Mouse (Mus musculus) embryonic facial prominence, embryonic 13.5 days (tissue): ENCODE results near the gene Ddc. TPM values are rescaled to one million over a fixed set of nuclear protein-coding genes. Genes with fewer than 3 reads are reported as not detected.

Source experiments
- ATAC-seq: fragments of 200-750 bp; cut with Nextera tagmentation; 2 replicates; pipeline ENCODE4 v1.8.0; 2017; ENCODE audit warnings: low read depth; ENCODE audit not compliant: insufficient number of reproducible peaks, insufficient read depth, low FRiP score, low TSS enrichment
- H3K27ac ChIP-seq: fragments of 300-500 bp; sonication (generic); 2 replicates; pipeline ENCODE4 v1.5.1; 2015; ENCODE audit warnings: moderate library complexity, mild to moderate bottlenecking, inconsistent platforms
- H3K27me3 ChIP-seq: fragments of 300-500 bp; sonication (generic); 2 replicates; pipeline ENCODE4 v1.6.1; 2015; ENCODE audit warnings: mild to moderate bottlenecking, inconsistent platforms
- H3K36me3 ChIP-seq: fragments of 300-500 bp; sonication (generic); 2 replicates; pipeline ENCODE4 v1.6.1; 2015; ENCODE audit warnings: mild to moderate bottlenecking, inconsistent platforms
- H3K4me1 ChIP-seq: fragments of 300-500 bp; sonication (generic); 2 replicates; pipeline ENCODE4 v1.6.1; 2015; ENCODE audit warnings: inconsistent platforms
- H3K4me2 ChIP-seq: fragments of 300-500 bp; sonication (generic); 2 replicates; pipeline ENCODE4 v1.6.1; 2015; ENCODE audit warnings: moderate library complexity, mild to moderate bottlenecking, inconsistent platforms
- H3K4me3 ChIP-seq: fragments of 300-500 bp; sonication (generic); 2 replicates; pipeline ENCODE4 v1.5.1; 2015; ENCODE audit warnings: mild to moderate bottlenecking, inconsistent platforms
- H3K9ac ChIP-seq: fragments of 300-500 bp; sonication (generic); 2 replicates; pipeline ENCODE4 v1.6.1; 2015; ENCODE audit warnings: mild to moderate bottlenecking, inconsistent platforms
- H3K9me3 ChIP-seq: fragments of 300-500 bp; sonication (generic); 2 replicates; pipeline ENCODE4 v1.6.1; 2016; ENCODE audit warnings: inconsistent platforms
- WGBS: fragments of 180-500 bp; shearing (Covaris S2); methylation state at CpG from one replicate; pipeline ENCODE4 v1.1.7; 2015; ENCODE audit warnings: mixed read lengths; 5-methylcytosine and 5-hydroxymethylcytosine counted together
- polyA plus RNA-seq: library from polyadenylated mRNA; unstranded; fragments of >200 nt; fragmentation: Nextera tagmentation; extraction: Ambion mirVana; gene quantifications from 2 replicates; pipeline ENCODE4 v1.2.1, GENCODE M21; 2015

Ddc gene
- polyA plus RNA-seq, 1 experiment from 2014 or later, result 5.3 TPM

DNA sequence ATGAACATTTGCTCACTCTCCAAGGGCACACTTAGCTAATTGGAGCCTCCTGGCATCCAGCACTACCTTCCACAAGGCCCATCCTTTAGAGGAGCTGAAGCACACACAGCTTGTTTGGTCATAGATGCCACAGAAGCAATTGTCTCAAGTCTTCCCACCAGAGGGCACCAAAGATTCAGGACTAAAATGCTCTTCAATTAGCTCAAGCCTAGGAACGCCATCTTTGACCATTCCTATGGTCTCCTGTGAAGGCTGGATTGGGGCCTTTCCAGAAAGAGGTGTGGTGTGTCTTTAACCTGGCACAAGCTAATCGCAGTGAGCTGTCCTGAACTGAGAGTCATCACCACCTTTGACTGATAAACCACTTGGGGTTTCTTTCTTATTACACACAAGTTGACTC lies 77.7 kb downstream of the Ddc start:
- H3K4me3 ChIP-seq, result no peak overlapping the region
- no peak overlapping the region for H3K4me2 ChIP-seq
- WGBS, result 4% methylated on average over 2 of the region's 2 CpGs
- H3K27me3 ChIP-seq, result no peaks in the 10 kb centered on the region
- H3K4me1 ChIP-seq, result peaks cover 46% of the 10 kb centered on the region
- H3K9me3 ChIP-seq, result no peaks in the 10 kb centered on the region
- no peaks in the 10 kb centered on the region for H3K36me3 ChIP-seq
- peak overlapping the region; percentile 97 for H3K27ac ChIP-seq
- ATAC-seq, result peak; percentile 46
- no peak overlapping the region for H3K9ac ChIP-seq

DNA sequence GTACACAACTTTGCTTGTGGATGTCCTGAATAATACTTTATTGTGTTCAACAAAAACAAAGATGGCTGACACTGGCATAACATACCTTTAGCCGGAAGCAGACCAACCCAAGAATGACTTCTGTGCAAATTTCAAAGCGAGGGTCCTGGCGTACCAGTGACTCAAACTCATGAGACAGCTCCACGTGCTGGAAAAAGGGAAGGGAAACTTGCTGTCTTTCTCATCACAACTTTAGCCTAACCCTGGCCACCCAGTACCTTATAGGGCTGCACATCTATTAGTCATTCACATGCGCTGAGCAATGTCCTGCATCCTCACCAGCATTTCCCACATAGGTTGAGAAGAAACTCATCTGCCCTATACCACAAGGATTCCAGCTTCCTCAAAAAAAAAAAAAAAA lies 78.7 kb downstream of the Ddc start:
- Histone ChIP-seq H3K4me3 (no peak overlapping the region), H3K4me1 (peaks cover 36% of the 10 kb centered on the region), H3K27ac (no peak overlapping the region), H3K36me3 (no peaks in the 10 kb centered on the region), H3K27me3 (no peaks in the 10 kb centered on the region), H3K9me3 (no peaks in the 10 kb centered on the region), H3K4me2 (no peak overlapping the region), H3K9ac (no peak overlapping the region)
- 90% methylated on average over 5 of the region's 5 CpGs for WGBS
- no peak for ATAC-seq

DNA sequence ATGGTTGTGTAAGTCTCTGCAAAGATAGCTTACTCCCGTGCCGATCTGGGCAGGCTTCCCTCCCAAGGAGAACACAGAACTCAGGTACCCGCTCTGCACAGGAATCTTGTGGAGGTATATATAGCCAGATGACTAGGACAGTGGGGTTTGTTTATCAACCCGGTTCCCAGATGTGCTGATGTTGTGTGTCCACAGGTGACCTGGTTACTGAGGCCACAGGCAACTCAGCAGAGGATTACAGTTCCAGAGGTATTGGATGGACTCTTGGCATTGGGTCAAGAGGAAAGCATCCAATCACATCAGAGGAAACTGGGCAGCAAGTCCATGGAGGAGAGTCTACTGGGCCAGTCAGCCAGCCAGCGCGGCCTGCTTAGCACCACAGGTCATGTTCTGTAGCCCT lies 79.1 kb downstream of the Ddc start:
- H3K27ac ChIP-seq, result no peak overlapping the region
- ATAC-seq, result no peak
- whole genome bisulfite sequencing, result 79% methylated on average over 6 of the region's 6 CpGs

DNA sequence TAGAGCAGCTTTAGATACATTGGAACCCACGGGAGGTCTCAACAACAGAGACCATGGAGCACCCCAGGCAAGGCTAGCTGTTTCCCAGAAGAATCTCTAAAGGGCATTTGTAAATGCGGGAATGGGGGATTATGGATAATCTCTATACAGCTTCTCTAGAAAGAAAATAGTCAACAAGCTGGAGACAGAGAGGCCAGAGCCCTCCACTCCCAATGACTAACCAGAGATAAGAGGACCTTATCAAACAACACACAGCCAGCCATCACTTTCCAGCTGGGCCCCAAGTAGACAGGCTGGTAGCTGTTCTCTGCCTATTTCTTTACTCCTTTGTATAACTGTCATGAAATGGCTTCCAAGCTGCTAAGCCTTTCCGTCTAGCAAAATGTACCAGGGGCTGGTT lies 82.2 kb downstream of the Ddc start:
- H3K36me3 ChIP-seq, result no peaks in the 10 kb centered on the region
- no peak overlapping the region for H3K27ac ChIP-seq
- ATAC-seq, result no peak
- no peak overlapping the region for H3K4me3 ChIP-seq
- H3K9me3 ChIP-seq, result no peaks in the 10 kb centered on the region
- no peak overlapping the region for H3K9ac ChIP-seq
- peaks cover 5% of the 10 kb centered on the region for H3K4me1 ChIP-seq
- WGBS, result 69% methylated on average over 3 of the region's 3 CpGs
- H3K4me2 ChIP-seq, result no peak overlapping the region
- no peaks in the 10 kb centered on the region for H3K27me3 ChIP-seq

More for the DNA sequence above, 79.1 kb downstream of the Ddc start:
- Histone ChIP-seq H3K36me3 (no peaks in the 10 kb centered on the region), H3K4me3 (no peak overlapping the region), H3K27me3 (no peaks in the 10 kb centered on the region), H3K4me1 (peaks cover 32% of the 10 kb centered on the region), H3K9me3 (no peaks in the 10 kb centered on the region), H3K4me2 (no peak overlapping the region), H3K9ac (no peak overlapping the region)

DNA sequence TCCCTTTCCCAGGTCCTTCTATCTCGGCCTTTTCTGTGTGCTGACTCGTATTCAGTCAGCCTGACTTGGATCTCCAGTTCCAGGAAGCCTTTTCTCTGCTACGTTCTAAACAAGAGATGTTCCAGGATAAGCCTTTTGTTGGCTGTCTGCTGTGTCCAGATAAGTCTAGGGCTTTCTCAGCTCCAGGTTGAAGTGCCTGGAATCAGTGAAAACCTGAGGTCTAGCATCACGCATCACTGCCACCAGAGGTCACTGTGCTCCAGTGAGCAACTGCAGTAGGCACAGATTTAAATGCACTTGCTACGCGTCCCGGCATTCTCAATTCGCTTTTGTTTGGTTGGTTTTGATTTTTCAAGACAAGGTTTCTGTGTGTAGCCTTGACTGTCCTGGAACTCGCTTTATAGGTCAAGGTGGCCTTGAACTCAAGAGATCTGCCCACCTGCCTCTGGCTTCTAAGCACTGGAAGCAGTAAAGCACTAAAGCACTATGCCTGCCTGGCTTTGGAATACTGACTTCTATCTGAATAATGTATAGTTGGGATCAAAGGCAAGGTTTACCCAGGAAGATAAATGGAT lies 86.0 kb downstream of the Ddc start:
- no peak for ATAC-seq
- peaks cover 14% of the 10 kb centered on the region for H3K4me1 ChIP-seq
- H3K4me2 ChIP-seq, result peak overlapping the region; percentile 43
- 23% methylated on average over 9 of the region's 9 CpGs for WGBS
- H3K27ac ChIP-seq, result no peak overlapping the region
- H3K4me3 ChIP-seq, result no peak overlapping the region
- no peaks in the 10 kb centered on the region for H3K27me3 ChIP-seq
- H3K36me3 ChIP-seq, result no peaks in the 10 kb centered on the region
- H3K9me3 ChIP-seq, result no peaks in the 10 kb centered on the region
- no peak overlapping the region for H3K9ac ChIP-seq

DNA sequence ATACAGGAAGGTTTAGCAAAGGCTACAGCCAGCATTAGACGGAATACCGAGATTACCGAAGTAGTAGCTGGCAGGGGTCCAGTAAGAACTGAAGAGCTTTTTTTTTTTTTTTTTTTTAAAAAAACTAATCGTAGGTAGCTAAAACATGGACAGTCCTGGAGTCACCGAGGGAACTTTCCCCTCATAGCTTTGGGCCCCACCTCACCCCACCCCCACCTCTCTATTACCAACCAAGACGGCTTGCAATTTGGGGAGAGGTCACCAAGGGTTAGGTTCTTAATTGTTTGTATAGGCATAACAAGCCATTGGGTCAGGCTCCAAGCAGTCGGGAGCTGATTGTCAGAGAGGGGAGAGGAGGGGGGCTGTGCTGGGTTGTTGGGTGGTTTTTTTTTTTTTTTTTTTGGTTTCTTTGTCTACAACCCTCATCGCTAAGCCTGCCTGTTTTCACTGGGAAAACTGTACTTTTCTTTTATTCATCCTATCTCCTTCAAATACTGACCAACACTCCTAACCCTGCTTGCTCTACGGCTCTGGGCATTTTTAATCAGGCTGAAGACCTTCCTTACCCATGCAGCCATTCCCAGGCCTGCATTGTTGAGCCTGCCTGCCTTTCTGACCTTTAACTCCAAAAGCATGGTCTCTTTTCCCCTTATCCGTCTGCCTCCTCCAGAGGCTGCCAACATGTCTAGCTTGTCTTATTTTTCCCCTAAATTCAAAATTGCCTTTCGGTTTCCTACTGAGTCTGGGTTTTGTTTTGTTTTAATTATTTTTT lies 88.4 kb downstream of the Ddc start:
- Histone ChIP-seq H3K4me1 (peaks cover 14% of the 10 kb centered on the region), H3K27ac (peak overlapping the region; percentile 98), H3K4me3 (peak overlapping the region; percentile 71), H3K9me3 (no peaks in the 10 kb centered on the region), H3K9ac (peak overlapping the region; percentile 87), H3K27me3 (no peaks in the 10 kb centered on the region), H3K4me2 (peak overlapping the region; percentile 82), H3K36me3 (peaks cover 13% of the 10 kb centered on the region)
- 4% methylated on average over 11 of the region's 11 CpGs for WGBS
- ATAC-seq, result peak; percentile 11; the same call in 1 of the 2 replicates

DNA sequence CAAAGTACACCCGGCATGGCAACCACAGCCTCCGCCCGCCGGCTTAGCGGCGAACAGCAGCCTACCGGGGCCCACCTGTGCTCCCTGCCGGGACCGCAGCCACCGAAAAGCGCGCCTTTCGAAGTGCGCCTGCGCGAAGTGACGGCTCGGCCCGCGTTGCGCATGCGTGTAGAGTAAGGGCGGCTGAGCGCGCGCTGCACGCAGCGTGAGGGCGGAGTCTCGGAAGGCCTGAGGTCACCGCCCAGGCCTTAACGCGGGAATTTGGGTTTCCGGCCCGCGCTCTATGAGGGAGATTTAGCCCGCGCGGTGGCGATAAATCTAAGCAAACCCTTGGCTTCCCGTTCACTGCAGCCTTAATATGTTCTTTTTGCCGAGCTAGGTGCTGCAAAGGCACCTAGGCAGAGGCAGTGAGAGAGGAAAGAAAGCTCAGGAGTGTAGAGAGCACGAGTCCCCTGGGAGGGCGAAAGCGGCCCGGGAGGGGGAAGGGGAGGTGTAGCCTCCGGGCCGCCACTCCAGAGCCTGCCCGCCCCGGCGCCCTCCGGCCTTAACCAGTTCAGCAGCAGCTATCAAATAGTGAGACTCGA lies 89.0 kb downstream of the Ddc start, which contains the start of gene Fignl1:
TSS of gene Fignl1 (minus strand) at position 143 of the 584 bp plus-strand sequence.
- H3K9me3 ChIP-seq, result no peaks in the 10 kb centered on the region
- ATAC-seq, result peak; percentile 94
- under 1% methylated on average over 53 of the region's 53 CpGs for WGBS
- H3K36me3 ChIP-seq, result peaks cover 18% of the 10 kb centered on the region
- H3K4me1 ChIP-seq, result peaks cover 14% of the 10 kb centered on the region
- peak within 1 kb of the TSS; percentile 87 for H3K9ac ChIP-seq
- H3K27ac ChIP-seq, result peak within 1 kb of the TSS; percentile 98
- peak within 1 kb of the TSS; percentile 82 for H3K4me2 ChIP-seq
- H3K27me3 ChIP-seq, result no peaks in the 10 kb centered on the region
- peak within 1 kb of the TSS; percentile 71 for H3K4me3 ChIP-seq

DNA sequence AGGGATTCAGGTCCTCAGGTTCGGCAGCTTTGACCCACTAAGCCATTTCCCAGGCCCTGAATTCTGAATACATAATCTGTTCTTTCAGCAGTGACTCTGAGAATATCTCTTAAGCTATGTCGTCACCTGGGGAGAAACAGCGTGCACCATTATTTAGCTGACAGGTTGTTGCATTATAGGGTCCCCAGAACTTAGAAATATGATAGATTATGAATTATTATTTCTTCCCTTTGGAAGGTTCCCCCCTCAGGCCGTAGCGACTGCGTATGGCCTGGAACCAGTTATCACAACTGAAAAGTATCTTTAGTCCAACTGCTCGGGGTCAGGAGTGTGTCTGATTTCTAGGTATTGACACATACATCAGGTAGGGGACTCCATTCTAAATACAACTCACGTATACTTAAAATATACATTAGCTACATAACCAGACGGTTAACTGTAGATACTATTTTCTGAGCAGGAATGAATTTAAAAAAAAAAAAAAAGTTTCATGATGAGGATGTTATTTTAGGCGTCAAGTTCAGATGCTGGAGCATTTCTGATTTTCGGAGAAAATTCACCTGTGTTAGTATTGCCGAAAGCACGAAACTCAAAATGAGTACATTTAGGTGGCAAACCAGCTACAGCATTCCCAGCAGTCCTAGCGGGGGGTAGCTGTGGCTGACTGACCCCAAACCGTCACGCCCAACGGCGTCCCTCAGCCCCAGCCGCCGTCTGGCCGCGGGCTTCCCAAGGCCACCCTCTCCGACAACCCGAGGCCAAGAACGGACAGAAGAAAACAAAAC lies 89.7 kb downstream of the Ddc start:
- Histone ChIP-seq H3K9me3 (no peaks in the 10 kb centered on the region), H3K27ac (peak overlapping the region; percentile 98), H3K4me2 (peak overlapping the region; percentile 82), H3K27me3 (no peaks in the 10 kb centered on the region), H3K9ac (peak overlapping the region; percentile 87), H3K36me3 (peaks cover 24% of the 10 kb centered on the region), H3K4me1 (peaks cover 14% of the 10 kb centered on the region), H3K4me3 (peak overlapping the region; percentile 71)
- ATAC-seq, result peak; percentile 69; the same call in 1 of the 2 replicates
- WGBS, result 8% methylated on average over 25 of the region's 25 CpGs

DNA sequence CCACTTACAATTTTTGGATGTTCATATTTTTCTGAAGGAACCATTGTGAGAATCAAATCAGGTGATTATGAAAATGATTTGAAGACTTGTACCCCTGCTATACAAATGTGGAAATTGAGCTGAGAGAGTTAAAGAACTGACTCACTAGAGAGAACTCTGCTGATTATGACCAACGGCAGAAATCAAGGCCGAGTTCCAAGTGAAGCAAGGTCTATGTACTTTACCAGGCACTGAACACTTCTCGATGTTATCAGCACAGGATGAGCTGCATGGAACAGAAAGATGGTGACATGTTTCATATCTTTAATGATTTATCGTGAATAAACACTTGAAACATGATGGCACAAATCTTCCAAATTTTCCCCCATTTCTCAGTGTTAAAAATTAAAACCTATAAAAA lies 92.0 kb downstream of the Ddc start:
- WGBS, result 92% methylated on average over 4 of the region's 4 CpGs
- Histone ChIP-seq H3K9me3 (no peaks in the 10 kb centered on the region), H3K4me3 (no peak overlapping the region), H3K36me3 (peaks cover 45% of the 10 kb centered on the region), H3K27me3 (no peaks in the 10 kb centered on the region), H3K9ac (no peak overlapping the region), H3K4me1 (peaks cover 14% of the 10 kb centered on the region), H3K27ac (no peak overlapping the region), H3K4me2 (no peak overlapping the region)
- no peak for ATAC-seq

DNA sequence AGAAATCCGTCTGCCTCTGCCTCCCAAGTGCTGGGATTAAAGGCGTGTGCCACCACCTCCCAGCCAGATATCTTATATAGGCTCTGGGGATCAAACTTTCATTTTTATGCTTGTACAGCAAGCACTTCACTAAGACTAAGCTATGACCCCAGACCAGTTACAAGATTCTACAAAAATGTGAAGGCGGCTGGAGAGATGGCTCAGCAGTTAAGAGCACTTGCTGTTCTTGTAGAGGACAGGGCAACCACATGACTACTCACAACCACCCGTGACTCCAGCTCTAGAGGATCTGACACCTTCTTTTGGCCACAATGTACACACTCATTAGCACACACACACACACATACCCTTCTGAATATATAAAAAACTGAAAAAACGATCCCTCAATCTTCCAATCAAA lies 93.5 kb downstream of the Ddc start:
- no peak overlapping the region for H3K27ac ChIP-seq
- no peak for ATAC-seq
- WGBS, result 85% methylated on average over 5 of the region's 5 CpGs
- no peaks in the 10 kb centered on the region for H3K9me3 ChIP-seq
- peaks cover 6% of the 10 kb centered on the region for H3K4me1 ChIP-seq
- H3K36me3 ChIP-seq, result peaks cover 47% of the 10 kb centered on the region
- no peak overlapping the region for H3K4me3 ChIP-seq
- no peak overlapping the region for H3K9ac ChIP-seq
- H3K4me2 ChIP-seq, result no peak overlapping the region
- no peaks in the 10 kb centered on the region for H3K27me3 ChIP-seq

DNA sequence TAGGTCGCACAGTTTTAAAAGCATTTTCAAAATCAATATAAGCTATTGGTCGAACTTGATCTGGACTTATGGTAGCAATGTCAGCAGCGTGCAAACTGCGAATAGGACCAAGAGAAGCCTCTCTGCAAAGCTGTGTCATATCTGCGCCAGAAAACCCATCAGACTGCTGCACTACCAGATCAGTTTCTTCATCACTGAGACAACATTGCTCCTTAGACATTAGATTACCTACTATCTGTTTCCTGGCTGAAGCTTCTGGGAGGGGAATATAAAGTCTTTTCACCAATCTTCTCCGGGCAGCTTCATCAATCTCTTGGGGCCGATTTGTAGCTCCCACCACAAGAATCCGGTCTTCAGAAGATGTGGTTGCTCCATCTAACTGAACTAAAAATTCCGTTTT lies 96.9 kb downstream of the Ddc start:
- Histone ChIP-seq H3K4me2 (no peak overlapping the region), H3K4me3 (no peak overlapping the region), H3K9ac (no peak overlapping the region), H3K36me3 (peaks cover 67% of the 10 kb centered on the region), H3K9me3 (no peaks in the 10 kb centered on the region), H3K27me3 (no peaks in the 10 kb centered on the region), H3K27ac (no peak overlapping the region), H3K4me1 (no peaks in the 10 kb centered on the region)
- ATAC-seq, result no peak
- WGBS, result 94% methylated on average over 9 of the region's 9 CpGs
